Mouse (Mus musculus) forebrain, embryonic 11.5 days (tissue): ENCODE results near the gene Tbc1d14. TPM values are rescaled to one million over a fixed set of nuclear protein-coding genes. Genes with fewer than 3 reads are reported as not detected.

Source experiments
- ATAC-seq: fragments of 200-750 bp; cut with Nextera tagmentation; replicated peaks from 2 replicates; pipeline ENCODE4 v1.8.0; 2017; ENCODE audit warnings: moderate TSS enrichment; ENCODE audit not compliant: low FRiP score
- DNase-seq: peaks from one replicate; pipeline ENCODE4 v3.0.0-alpha.2; 2017; ENCODE audit warnings: low spot score
- H3K27ac ChIP-seq: fragments of 300-500 bp; sonication (generic); 2 replicates; pipeline ENCODE4 v1.5.1; 2014; ENCODE audit warnings: low read depth, low read length
- H3K27me3 ChIP-seq: fragments of 300-500 bp; sonication (generic); 2 replicates; pipeline ENCODE4 v1.6.1; 2014; ENCODE audit warnings: mild to moderate bottlenecking, low read length, mixed read lengths; ENCODE audit not compliant: control insufficient read depth, insufficient read depth
- H3K36me3 ChIP-seq: fragments of 300-500 bp; sonication (generic); 2 replicates; pipeline ENCODE4 v1.6.1; 2014; ENCODE audit warnings: mild to moderate bottlenecking, low read length, moderate library complexity, mixed read lengths; ENCODE audit not compliant: control insufficient read depth, insufficient read depth
- H3K4me1 ChIP-seq: fragments of 300-500 bp; sonication (generic); replicated peaks from 2 replicates; pipeline ENCODE4 v1.6.1; 2014; ENCODE audit warnings: low read length, mixed read lengths; ENCODE audit not compliant: control insufficient read depth, insufficient read depth
- H3K4me2 ChIP-seq: fragments of 300-500 bp; sonication (generic); 2 replicates; pipeline ENCODE4 v1.6.1; 2014; ENCODE audit warnings: low read depth, mild to moderate bottlenecking, low read length, moderate library complexity, mixed read lengths; ENCODE audit not compliant: severe bottlenecking
- H3K4me3 ChIP-seq: fragments of 300-500 bp; sonication (generic); 2 replicates; pipeline ENCODE4 v1.5.1; 2014; ENCODE audit warnings: low read depth, low read length
- H3K9ac ChIP-seq: fragments of 300-500 bp; sonication (generic); 2 replicates; pipeline ENCODE4 v1.6.1; 2014; ENCODE audit warnings: low read length
- H3K9me3 ChIP-seq: fragments of 300-500 bp; sonication (generic); 2 replicates; pipeline ENCODE4 v1.6.1; 2016; ENCODE audit warnings: low read length, mixed read lengths; ENCODE audit not compliant: control insufficient read depth
- WGBS: fragments of 180-500 bp; shearing (Covaris S2); extraction: QIAGEN DNeasy Blood & Tissue Kit; methylation state at CpG from one replicate; pipeline ENCODE4 v1.1.7; 2014; 5-methylcytosine and 5-hydroxymethylcytosine counted together
- polyA plus RNA-seq: library from polyadenylated mRNA; unstranded; fragments of >200 nt; fragmentation: Nextera tagmentation; extraction: Ambion mirVana; gene quantifications from 2 replicates; pipeline ENCODE4 v1.2.1, GENCODE M21; 2014

Tbc1d14 gene
- polyA plus RNA-seq, 1 experiment from 2014 or later: 50.8 TPM

DNA sequence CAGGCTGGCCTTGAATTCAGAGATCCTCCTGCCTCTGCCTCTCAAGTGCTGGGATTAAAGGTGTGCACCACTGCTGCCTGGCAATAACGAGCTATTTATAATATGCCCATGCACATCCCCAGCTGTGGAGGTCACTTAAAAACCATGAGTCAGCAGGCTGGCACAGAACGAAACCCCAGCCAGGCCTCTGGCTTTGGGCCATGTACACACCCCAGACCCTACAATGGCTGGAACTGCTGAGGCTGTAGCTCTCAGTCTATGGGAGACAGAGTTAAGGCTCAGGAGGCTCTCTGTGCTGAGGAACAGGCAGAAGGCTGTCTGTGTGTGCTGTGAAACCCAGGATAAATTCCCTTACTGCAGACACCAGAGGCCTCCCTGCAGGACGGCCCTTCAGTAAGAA, 152.3 kb downstream of the Tbc1d14 start:
- no peaks in the 10 kb centered on the region for H3K36me3 ChIP-seq
- WGBS: 87% methylated on average over 3 of the region's 3 CpGs
- no peak overlapping the region for H3K9ac ChIP-seq
- no peak overlapping the region for H3K4me2 ChIP-seq
- no peaks in the 10 kb centered on the region for H3K27me3 ChIP-seq
- H3K4me3 ChIP-seq: no peak overlapping the region
- H3K9me3 ChIP-seq: no peaks in the 10 kb centered on the region
- ATAC-seq (no peak), DNase-seq (no peak)
- H3K27ac ChIP-seq: no peak overlapping the region
- H3K4me1 ChIP-seq: no peaks in the 10 kb centered on the region

Other genes starting within 250 kb of the Tbc1d14 start
- gene Sorcs2, start 195.1 kb downstream of the Tbc1d14 start, polyA plus RNA-seq: 6.4 and 7.8 TPM in 2 replicates
- gene Grpel1, start 128.3 kb downstream of the Tbc1d14 start, polyA plus RNA-seq: 51.7 and 55.2 TPM in 2 replicates
- 3.2 and 3.5 TPM in 2 replicates for gene Tada2b, start 109.0 kb downstream of the Tbc1d14 start, polyA plus RNA-seq
- 3.9 and 4.2 TPM in 2 replicates for gene Ccdc96, start 108.7 kb downstream of the Tbc1d14 start, polyA plus RNA-seq
- 39.9 and 41.9 TPM in 2 replicates for gene D5Ertd579e, start 102.7 kb upstream of the Tbc1d14 start, polyA plus RNA-seq
- 22.9 and 25.6 TPM in 2 replicates for gene Bloc1s4, start 155.4 kb upstream of the Tbc1d14 start, polyA plus RNA-seq
- gene Mrfap1, start 203.5 kb upstream of the Tbc1d14 start, polyA plus RNA-seq: 563 and 565 TPM in 2 replicates
- 10.2 and 12.2 TPM in 2 replicates for gene Man2b2, start 237.4 kb upstream of the Tbc1d14 start, polyA plus RNA-seq